In genomic region chr12:39715120-39715519, GRCm38 (mm10) we compare ENCODE assay signal across 15 mouse cellular contexts.
DNase-seq lines count a peak whose midpoint lies in the region; ATAC-seq lines count a peak whose summit lies in the region.
"Had no signal": no experiment of that assay in that cellular context is flagged by ENCODE, and none has a peak within 500 bp of the region (broad histone marks: within the 10 kb centered on the region; RNA-seq: fewer than 3 reads in every experiment).

No protein-coding gene starts in this region.

- no peak overlapping the region for H3K27ac ChIP-seq in hindbrain, embryonic 11.5 days (ENCODE audit: low read depth, low read length)
- H3K27ac ChIP-seq in midbrain, embryonic 13.5 days = peak overlapping the region; percentile 82
- H3K27ac ChIP-seq: embryonic facial prominence, embryonic 15.5 days; lung, embryonic 15.5 days had no signal

- no peaks in the 10 kb centered on the region for H3K4me1 ChIP-seq in hindbrain, embryonic 11.5 days (replicated peaks; ENCODE audit: control insufficient read depth, insufficient read depth, low read length)
- peaks cover 16% of the 10 kb centered on the region for H3K4me1 ChIP-seq in midbrain, embryonic 13.5 days (replicated peaks)
- H3K4me1 ChIP-seq: embryonic facial prominence, embryonic 15.5 days; lung, embryonic 15.5 days had no signal

- 36% methylated on average over 4 of the region's 4 CpGs for WGBS in hindbrain, embryonic 11.5 days
- WGBS in midbrain, embryonic 13.5 days = 20% methylated on average over 4 of the region's 4 CpGs

- H3K36me3 ChIP-seq in hindbrain, embryonic 11.5 days (ENCODE audit: control insufficient read depth, insufficient read depth, low read length) = no peaks in the 10 kb centered on the region
- no peaks in the 10 kb centered on the region for H3K36me3 ChIP-seq in midbrain, embryonic 13.5 days
- H3K36me3 ChIP-seq: embryonic facial prominence, embryonic 15.5 days; lung, embryonic 15.5 days had no signal

- no peak overlapping the region for H3K4me2 ChIP-seq in hindbrain, embryonic 11.5 days (replicated peaks; ENCODE audit: low read depth, low read length)
- peak overlapping the region; percentile 11; the same call in 1 of the 2 replicates for H3K4me2 ChIP-seq in midbrain, embryonic 13.5 days (replicated peaks)
- H3K4me2 ChIP-seq: embryonic facial prominence, embryonic 15.5 days; lung, embryonic 15.5 days had no signal

- DNase-seq in MN1 (ENCODE audit: low spot score) = peak; percentile 47
- peak; percentile 16 for DNase-seq in embryo, embryonic 9.5 days (ENCODE audit: extremely low spot score)
- DNase-seq in hindbrain, embryonic 11.5 days (ENCODE audit: low spot score) = peak; percentile 52
- no peak for DNase-seq in ovary, postnatal 14 days (ENCODE audit: low spot score)
- DNase-seq in layer of hippocampus, postnatal 14 days (ENCODE audit: low spot score in 2 of 2) = no peak
- no peak for DNase-seq in cerebellum, postnatal 36 days
- no peak for DNase-seq in layer of hippocampus, postnatal 25 days (ENCODE audit: extremely low spot score in 1 of 2, low spot score in 1 of 2)
- DNase-seq: adrenal gland, postnatal 25 days; cerebellum, adult 18-20 months; heart, adult 18-20 months; heart, postnatal 36 days; kidney, adult 2 months had no signal

- no peaks in the 10 kb centered on the region for H3K9me3 ChIP-seq in hindbrain, embryonic 11.5 days (ENCODE audit: control insufficient read depth, low read length)
- no peaks in the 10 kb centered on the region for H3K9me3 ChIP-seq in midbrain, embryonic 13.5 days
- H3K9me3 ChIP-seq: embryonic facial prominence, embryonic 15.5 days; lung, embryonic 15.5 days had no signal

- peak; percentile 82 for ATAC-seq in hindbrain, embryonic 11.5 days (ENCODE audit: low FRiP score)
- peak; percentile 89 for ATAC-seq in midbrain, embryonic 13.5 days

- H3K27me3 ChIP-seq in hindbrain, embryonic 11.5 days (ENCODE audit: control insufficient read depth, insufficient read depth, low read length) = no peaks in the 10 kb centered on the region
- no peaks in the 10 kb centered on the region for H3K27me3 ChIP-seq in midbrain, embryonic 13.5 days
- H3K27me3 ChIP-seq: embryonic facial prominence, embryonic 15.5 days; lung, embryonic 15.5 days had no signal

- no peak overlapping the region for H3K4me3 ChIP-seq in hindbrain, embryonic 11.5 days (ENCODE audit: low read depth, low read length)
- H3K4me3 ChIP-seq in midbrain, embryonic 13.5 days (replicated peaks) = no peak overlapping the region
- H3K4me3 ChIP-seq: embryonic facial prominence, embryonic 15.5 days; lung, embryonic 15.5 days had no signal

- no peak overlapping the region for H3K9ac ChIP-seq in hindbrain, embryonic 11.5 days (ENCODE audit: low read depth, low read length)
- no peak overlapping the region for H3K9ac ChIP-seq in midbrain, embryonic 13.5 days (replicated peaks)
- H3K9ac ChIP-seq: embryonic facial prominence, embryonic 15.5 days; lung, embryonic 15.5 days had no signal

Comparison
In these comparisons a context has a peak if more than half of its experiments do, and no peak if none do; other contexts are left out.
1. DNase-seq: peak in MN1 (single experiment), embryo, embryonic 9.5 days (single experiment) and hindbrain, embryonic 11.5 days (single experiment); none in ovary, postnatal 14 days (single experiment), layer of hippocampus, postnatal 14 days (0 of 2), cerebellum, postnatal 36 days (0 of 2) and layer of hippocampus, postnatal 25 days (0 of 2).